Mouse (Mus musculus) hindbrain, embryonic 14.5 days (tissue): ENCODE results near the gene Wfdc21. TPM values are rescaled to one million over a fixed set of nuclear protein-coding genes. Genes with fewer than 3 reads are reported as not detected.
A peak's percentile ranks its signal among the peaks of the same experiment; 100 is the strongest.

Experiments
- ATAC-seq: fragments of 200-750 bp; cut with Nextera tagmentation; 2 replicates; pipeline ENCODE4 v1.8.0; 2017; ENCODE audit warnings: moderate number of reproducible peaks, mild to moderate bottlenecking, moderate TSS enrichment, moderate library complexity; ENCODE audit not compliant: low FRiP score
- DNase-seq: peaks from one replicate; pipeline ENCODE4 v3.0.0-alpha.2; 2015; ENCODE audit warnings: low spot score
- H3K27ac ChIP-seq: fragments of 300-500 bp; sonication (generic); 2 replicates; pipeline ENCODE4 v1.5.1; 2014; ENCODE audit warnings: mild to moderate bottlenecking, moderate library complexity
- H3K27me3 ChIP-seq: fragments of 300-500 bp; sonication (generic); 2 replicates; pipeline ENCODE4 v1.6.1; 2014; ENCODE audit warnings: mild to moderate bottlenecking, low read length, mixed read lengths; ENCODE audit not compliant: control insufficient read depth, insufficient read depth
- H3K36me3 ChIP-seq: fragments of 300-500 bp; sonication (generic); replicated peaks from 2 replicates; pipeline ENCODE4 v1.6.1; 2014; ENCODE audit not compliant: control insufficient read depth, insufficient read depth
- H3K4me1 ChIP-seq: fragments of 300-500 bp; sonication (generic); replicated peaks from 2 replicates; pipeline ENCODE4 v1.6.1; 2014; ENCODE audit warnings: antibody characterized with exemption, low read length, mixed read lengths; ENCODE audit not compliant: control insufficient read depth, insufficient read depth
- H3K4me2 ChIP-seq: fragments of 300-500 bp; sonication (generic); replicated peaks from 2 replicates; pipeline ENCODE4 v1.6.1; 2014; ENCODE audit warnings: mild to moderate bottlenecking, moderate library complexity
- H3K4me3 ChIP-seq: fragments of 300-500 bp; sonication (generic); replicated peaks from 2 replicates; pipeline ENCODE4 v1.5.1; 2014; ENCODE audit warnings: mild to moderate bottlenecking, low read length
- H3K9ac ChIP-seq: fragments of 300-500 bp; sonication (generic); 2 replicates; pipeline ENCODE4 v1.6.1; 2014
- H3K9me3 ChIP-seq: fragments of 300-500 bp; sonication (generic); 2 replicates; pipeline ENCODE4 v1.6.1; 2016; ENCODE audit warnings: low read length; ENCODE audit not compliant: control insufficient read depth
- WGBS: fragments of 180-500 bp; shearing (Covaris S2); extraction: QIAGEN DNeasy Blood & Tissue Kit; methylation state at CpG from one replicate; pipeline ENCODE4 v1.1.7; 2014; 5-methylcytosine and 5-hydroxymethylcytosine counted together
- polyA plus RNA-seq: library from polyadenylated mRNA; unstranded; fragments of >200 nt; fragmentation: Nextera tagmentation; extraction: Ambion mirVana; gene quantifications from 2 replicates; pipeline ENCODE4 v1.2.1, GENCODE M21; 2014

Wfdc21 gene
- polyA plus RNA-seq, 1 experiment from 2014 or later: not detected

DNA sequence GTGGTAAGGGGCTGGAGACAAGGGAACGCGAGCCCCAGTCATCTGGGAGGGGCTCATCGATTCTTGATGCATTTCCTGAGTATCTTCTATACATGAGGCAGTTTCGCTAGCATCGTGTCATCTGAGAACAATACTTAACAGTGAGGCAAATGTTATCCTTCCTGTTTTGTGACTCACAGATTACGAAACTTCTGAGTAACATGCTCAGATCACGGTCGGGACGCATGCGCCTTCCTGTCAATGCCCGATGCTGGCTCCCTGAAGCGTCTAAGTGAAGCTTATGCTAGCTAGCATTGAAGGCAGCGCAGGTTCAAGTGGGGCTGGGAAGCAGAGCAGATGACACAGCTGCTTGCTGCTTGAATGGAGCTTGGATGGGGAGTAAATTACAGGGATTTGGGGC, 42.5 kb downstream of the Wfdc21 start:
- no peaks in the 10 kb centered on the region for H3K36me3 ChIP-seq
- WGBS: 74% methylated on average over 13 of the region's 13 CpGs
- no peak overlapping the region for H3K27ac ChIP-seq
- DNase-seq (no peak), ATAC-seq (no peak)
- no peak overlapping the region for H3K9ac ChIP-seq
- H3K4me1 ChIP-seq: no peaks in the 10 kb centered on the region
- no peaks in the 10 kb centered on the region for H3K27me3 ChIP-seq
- no peaks in the 10 kb centered on the region for H3K9me3 ChIP-seq
- no peak overlapping the region for H3K4me2 ChIP-seq
- H3K4me3 ChIP-seq: no peak overlapping the region

DNA sequence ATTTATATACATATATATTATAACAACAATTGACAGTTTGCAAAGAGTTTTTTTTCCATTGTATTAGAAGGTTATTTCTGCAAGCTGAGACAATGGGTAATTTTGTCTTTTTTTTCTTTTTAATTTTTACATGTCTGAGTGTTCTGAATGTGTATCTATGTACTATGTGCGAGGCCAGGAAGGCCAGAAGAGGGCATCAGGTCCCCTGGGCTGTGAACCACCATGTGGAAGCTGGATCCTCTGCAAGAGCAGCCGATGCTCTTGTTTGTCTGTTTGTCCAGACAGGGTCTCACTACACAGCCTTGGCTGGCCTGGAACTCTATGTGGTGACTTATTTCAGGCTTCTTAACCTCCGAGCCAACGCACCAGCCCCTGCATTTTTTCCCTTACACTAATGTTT, 44.4 kb downstream of the Wfdc21 start:
- H3K4me1 ChIP-seq: no peaks in the 10 kb centered on the region
- no peak for ATAC-seq
- 74% methylated on average over 4 of the region's 4 CpGs for WGBS
- H3K27ac ChIP-seq: no peak overlapping the region
- DNase-seq: no peak
- H3K9ac ChIP-seq: no peak overlapping the region
- H3K4me2 ChIP-seq: no peak overlapping the region
- no peaks in the 10 kb centered on the region for H3K9me3 ChIP-seq
- no peaks in the 10 kb centered on the region for H3K36me3 ChIP-seq
- no peak overlapping the region for H3K4me3 ChIP-seq
- no peaks in the 10 kb centered on the region for H3K27me3 ChIP-seq

DNA sequence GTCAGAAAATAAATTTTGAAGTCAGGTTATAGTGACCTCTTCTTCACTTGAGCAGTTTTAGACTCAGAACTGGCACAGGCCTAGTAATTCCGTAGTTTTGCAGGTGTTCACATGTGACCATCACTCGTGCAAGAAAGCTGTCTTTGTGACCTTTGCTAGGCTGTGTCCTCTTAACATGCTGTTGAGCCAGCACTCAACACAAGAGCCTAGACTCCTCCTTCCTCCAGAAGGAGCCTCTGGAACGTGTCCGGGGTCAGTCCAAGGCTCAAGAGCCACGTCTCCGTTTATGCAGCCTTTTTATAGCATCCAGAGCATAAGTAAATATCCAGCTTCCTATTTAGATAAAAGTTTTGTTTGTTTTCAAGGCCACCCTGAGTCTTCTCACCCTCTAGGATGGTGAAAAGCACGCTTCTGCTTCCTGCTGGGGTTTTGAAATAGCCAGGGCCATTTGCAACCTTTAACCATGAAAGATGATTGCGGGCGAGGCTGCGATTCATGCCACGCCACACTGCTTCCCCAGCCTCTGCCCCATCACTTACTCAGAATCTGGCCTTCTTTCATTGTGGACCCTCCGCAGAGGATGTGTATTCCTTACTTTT, 45.7 kb downstream of the Wfdc21 start:
- Histone ChIP-seq H3K9me3 (no peaks in the 10 kb centered on the region), H3K27me3 (no peaks in the 10 kb centered on the region), H3K36me3 (no peaks in the 10 kb centered on the region)

GRCm38 (mm10) chr11:83793264-83793663, 46.5 kb downstream of the Wfdc21 start:
- ATAC-seq: no peak
- no peak overlapping the region for H3K4me3 ChIP-seq
- H3K9me3 ChIP-seq: no peaks in the 10 kb centered on the region
- no peak overlapping the region for H3K4me2 ChIP-seq
- H3K4me1 ChIP-seq: no peaks in the 10 kb centered on the region
- WGBS: 84% methylated on average over 14 of the region's 14 CpGs
- no peak overlapping the region for H3K9ac ChIP-seq
- DNase-seq: no peak
- H3K27ac ChIP-seq: no peak overlapping the region
- H3K27me3 ChIP-seq: no peaks in the 10 kb centered on the region
- H3K36me3 ChIP-seq: no peaks in the 10 kb centered on the region

More for the DNA sequence above, 45.7 kb downstream of the Wfdc21 start:
- H3K4me2 ChIP-seq: no peak overlapping the region
- no peak for DNase-seq
- WGBS: 86% methylated on average over 12 of the region's 12 CpGs
- H3K27ac ChIP-seq: no peak overlapping the region
- H3K4me3 ChIP-seq: no peak overlapping the region
- H3K9ac ChIP-seq: no peak overlapping the region
- H3K4me1 ChIP-seq: no peaks in the 10 kb centered on the region
- no peak for ATAC-seq

DNA sequence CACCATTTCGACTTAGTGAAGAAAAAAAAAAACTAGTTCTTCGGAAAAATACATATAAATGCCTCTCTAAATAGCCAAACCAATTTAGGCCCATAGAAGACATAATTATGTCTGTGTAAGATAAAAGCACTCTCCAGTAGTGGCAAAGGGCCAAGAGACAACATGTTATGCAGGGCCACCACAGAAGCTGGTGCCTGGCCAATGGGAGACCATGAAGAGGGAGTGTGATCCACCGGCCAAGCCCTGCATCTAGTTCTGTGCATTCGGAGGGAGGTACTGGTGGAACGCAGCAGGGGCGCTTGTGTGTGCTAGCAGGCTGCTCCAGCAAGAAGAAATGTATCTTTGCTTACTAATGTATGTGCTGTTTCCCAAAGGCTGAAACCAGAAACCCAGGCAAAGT, 49.4 kb downstream of the Wfdc21 start:
- no peak for ATAC-seq
- no peaks in the 10 kb centered on the region for H3K9me3 ChIP-seq
- 71% methylated on average over 6 of the region's 6 CpGs for WGBS
- no peak for DNase-seq
- H3K4me3 ChIP-seq: no peak overlapping the region
- H3K36me3 ChIP-seq: no peaks in the 10 kb centered on the region
- no peak overlapping the region for H3K27ac ChIP-seq
- no peaks in the 10 kb centered on the region for H3K27me3 ChIP-seq
- no peak overlapping the region for H3K4me2 ChIP-seq
- H3K9ac ChIP-seq: no peak overlapping the region
- H3K4me1 ChIP-seq: no peaks in the 10 kb centered on the region

GRCm38 (mm10) chr11:83796980-83797608, 50.4 kb downstream of the Wfdc21 start:
- DNase-seq (no peak), ATAC-seq (no peak)
- Histone ChIP-seq H3K27me3 (no peaks in the 10 kb centered on the region), H3K36me3 (no peaks in the 10 kb centered on the region), H3K4me1 (no peaks in the 10 kb centered on the region), H3K9ac (no peak overlapping the region), H3K4me2 (no peak overlapping the region), H3K9me3 (no peaks in the 10 kb centered on the region), H3K4me3 (no peak overlapping the region), H3K27ac (no peak overlapping the region)
- WGBS: 85% methylated on average over 10 of the region's 10 CpGs

GRCm38 (mm10) chr11:83799871-83800430, 53.2 kb downstream of the Wfdc21 start:
- H3K9me3 ChIP-seq: no peaks in the 10 kb centered on the region
- no peak for ATAC-seq
- H3K4me3 ChIP-seq: no peak overlapping the region
- H3K9ac ChIP-seq: no peak overlapping the region
- DNase-seq: no peak
- H3K4me1 ChIP-seq: no peaks in the 10 kb centered on the region
- no peak overlapping the region for H3K4me2 ChIP-seq
- 78% methylated on average over 12 of the region's 12 CpGs for WGBS
- H3K27ac ChIP-seq: no peak overlapping the region
- no peaks in the 10 kb centered on the region for H3K36me3 ChIP-seq
- H3K27me3 ChIP-seq: no peaks in the 10 kb centered on the region

DNA sequence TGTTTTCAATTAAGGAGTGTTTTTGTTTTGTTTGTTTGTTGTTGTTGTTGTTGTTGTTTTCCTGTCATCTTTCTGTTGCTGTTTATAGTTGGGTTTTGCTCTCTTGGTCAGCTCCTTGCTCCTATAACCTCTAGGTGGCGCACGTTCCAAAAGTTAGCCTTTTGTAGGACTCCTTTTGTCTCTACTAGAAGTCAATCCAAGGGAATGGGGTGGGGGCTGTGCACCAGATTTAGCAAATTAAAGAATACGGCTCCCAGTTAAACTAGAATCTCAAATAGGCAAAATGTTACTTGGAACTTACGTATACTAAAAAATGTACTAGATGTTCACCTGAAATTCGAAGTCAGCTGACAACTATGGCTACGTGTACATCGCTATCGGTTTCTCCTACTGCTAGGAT, 55.4 kb downstream of the Wfdc21 start:
- peak; percentile 68 for DNase-seq
- no peaks in the 10 kb centered on the region for H3K27me3 ChIP-seq

More for the DNA sequence above, 55.4 kb downstream of the Wfdc21 start:
- no peak overlapping the region for H3K4me2 ChIP-seq
- H3K27ac ChIP-seq: no peak overlapping the region
- H3K9me3 ChIP-seq: no peaks in the 10 kb centered on the region
- H3K4me3 ChIP-seq: no peak overlapping the region
- H3K4me1 ChIP-seq: no peaks in the 10 kb centered on the region
- H3K36me3 ChIP-seq: no peaks in the 10 kb centered on the region
- H3K9ac ChIP-seq: no peak overlapping the region
- WGBS: 70% methylated on average over 8 of the region's 8 CpGs
- ATAC-seq: no peak
